Mouse (Mus musculus): ENCODE data around the gene Csnk2a1. TPM values are rescaled to one million over a fixed set of nuclear protein-coding genes. Genes with fewer than 3 reads are reported as not detected.

The Csnk2a1 gene
- total and polyA plus RNA-seq, 2 experiments: 20.7 to 99.9 TPM

- TF ChIP-seq CTCF (IDR thresholded peaks at IDR 0.05; ENCODE audit: low read depth, low read length) (no peak), POLR2A (IDR thresholded peaks at IDR 0.05; ENCODE audit: extremely low read depth, insufficient read depth, low read length) (no peak)
- no peak overlapping the region for H3K27ac ChIP-seq (replicated peaks; ENCODE audit: insufficient read depth, low read depth, low read length)
- no peaks in the 10 kb centered on the region for H3K27me3 ChIP-seq (ENCODE audit: control insufficient read depth, insufficient read depth, low read length)
- H3K4me1 ChIP-seq (ENCODE audit: control insufficient read depth, insufficient read depth, low read length): peaks cover 2% of the 10 kb centered on the region; the same call in 1 of the 2 replicates
- no peak overlapping the region for H3K9ac ChIP-seq (ENCODE audit: low read depth, low read length)
- H3K79me2 ChIP-seq (ENCODE audit: control insufficient read depth, insufficient read depth, low read length): no peaks in the 10 kb centered on the region
- no peak overlapping the region for H3K4me3 ChIP-seq (ENCODE audit: insufficient read depth, low read depth, low read length)
- WGBS: 24% methylated on average over 1 of the region's 1 CpGs
- H3K36me3 ChIP-seq (ENCODE audit: control insufficient read depth, insufficient read depth, low read length): no peaks in the 10 kb centered on the region
- DNase-seq (ENCODE audit: extremely low read depth, low read depth, low spot score): peak; percentile 55
Measured at GRCm38 (mm10) chr2:152216975-152217374, 9.7 kb upstream of the Csnk2a1 start.

GRCm38 (mm10) chr2:152223521-152224300 is 2.9 kb upstream of the Csnk2a1 start:
- no peak overlapping the region for H3K27ac ChIP-seq (replicated peaks; ENCODE audit: insufficient read depth, low read depth, low read length)
- no peaks in the 10 kb centered on the region for H3K27me3 ChIP-seq (ENCODE audit: control insufficient read depth, insufficient read depth, low read length)
- no peaks in the 10 kb centered on the region for H3K36me3 ChIP-seq (ENCODE audit: control insufficient read depth, insufficient read depth, low read length)
- peaks cover 9% of the 10 kb centered on the region; the same call in 1 of the 2 replicates for H3K79me2 ChIP-seq (ENCODE audit: control insufficient read depth, insufficient read depth, low read length)
- H3K9ac ChIP-seq (ENCODE audit: low read depth, low read length): no peak overlapping the region
- 83% methylated on average over 8 of the region's 8 CpGs for WGBS
- peaks cover 8% of the 10 kb centered on the region for H3K4me1 ChIP-seq (ENCODE audit: control insufficient read depth, insufficient read depth, low read length)
- H3K4me3 ChIP-seq (ENCODE audit: insufficient read depth, low read depth, low read length): no peak overlapping the region
- no peak for TF ChIP-seq CTCF (IDR thresholded peaks at IDR 0.05; ENCODE audit: low read depth, low read length)
- no peak for TF ChIP-seq POLR2A (IDR thresholded peaks at IDR 0.05; ENCODE audit: extremely low read depth, insufficient read depth, low read length)
- no peak for DNase-seq (ENCODE audit: extremely low read depth, low read depth, low spot score)

GRCm38 (mm10) chr2:152225536-152225935 is 1.1 kb upstream of the Csnk2a1 start:
- H3K4me3 ChIP-seq (ENCODE audit: insufficient read depth, low read depth, low read length): no peak overlapping the region
- 88% methylated on average over 7 of the region's 7 CpGs for WGBS

GRCm38 (mm10) chr2:152227051-152227481 is 427 bp downstream of the Csnk2a1 start:
- Histone ChIP-seq H3K4me3 (ENCODE audit: insufficient read depth, low read depth, low read length) (peak overlapping the region; percentile 86), H3K79me2 (ENCODE audit: control insufficient read depth, insufficient read depth, low read length) (peaks cover 21% of the 10 kb centered on the region; the same call in 1 of the 2 replicates), H3K9ac (ENCODE audit: low read depth, low read length) (peak overlapping the region; percentile 93), H3K4me1 (ENCODE audit: control insufficient read depth, insufficient read depth, low read length) (peaks cover 11% of the 10 kb centered on the region), H3K27me3 (ENCODE audit: control insufficient read depth, insufficient read depth, low read length) (no peaks in the 10 kb centered on the region), H3K27ac (replicated peaks; ENCODE audit: insufficient read depth, low read depth, low read length) (peak overlapping the region; percentile 88), H3K36me3 (ENCODE audit: control insufficient read depth, insufficient read depth, low read length) (peaks cover 2% of the 10 kb centered on the region; the same call in 1 of the 2 replicates)
- TF ChIP-seq POLR2A (IDR thresholded peaks at IDR 0.05; ENCODE audit: extremely low read depth, insufficient read depth, low read length) (no peak), CTCF (IDR thresholded peaks at IDR 0.05; ENCODE audit: low read depth, low read length) (no peak)
- WGBS: under 1% methylated on average over 38 of the region's 38 CpGs
- DNase-seq (ENCODE audit: extremely low read depth, low read depth, low spot score): peak; percentile 51

More at GRCm38 (mm10) chr2:152225536-152225935, 1.1 kb upstream of the Csnk2a1 start:
- DNase-seq (ENCODE audit: extremely low read depth, low read depth, low spot score): no peak
- TF ChIP-seq POLR2A (IDR thresholded peaks at IDR 0.05; ENCODE audit: extremely low read depth, insufficient read depth, low read length): no peak
- H3K27me3 ChIP-seq (ENCODE audit: control insufficient read depth, insufficient read depth, low read length): no peaks in the 10 kb centered on the region
- peaks cover 2% of the 10 kb centered on the region; the same call in 1 of the 2 replicates for H3K36me3 ChIP-seq (ENCODE audit: control insufficient read depth, insufficient read depth, low read length)
- H3K9ac ChIP-seq (ENCODE audit: low read depth, low read length): no peak overlapping the region
- peaks cover 13% of the 10 kb centered on the region; the same call in 1 of the 2 replicates for H3K79me2 ChIP-seq (ENCODE audit: control insufficient read depth, insufficient read depth, low read length)
- no peak overlapping the region for H3K27ac ChIP-seq (replicated peaks; ENCODE audit: insufficient read depth, low read depth, low read length)
- H3K4me1 ChIP-seq (ENCODE audit: control insufficient read depth, insufficient read depth, low read length): peaks cover 10% of the 10 kb centered on the region

- H3K79me2 ChIP-seq (ENCODE audit: control insufficient read depth, insufficient read depth, low read length): peaks cover 41% of the 10 kb centered on the region
- no peaks in the 10 kb centered on the region for H3K27me3 ChIP-seq (ENCODE audit: control insufficient read depth, insufficient read depth, low read length)
- peaks cover 13% of the 10 kb centered on the region for H3K4me1 ChIP-seq (ENCODE audit: control insufficient read depth, insufficient read depth, low read length)
- H3K9ac ChIP-seq (ENCODE audit: low read depth, low read length): no peak overlapping the region
- H3K27ac ChIP-seq (replicated peaks; ENCODE audit: insufficient read depth, low read depth, low read length): no peak overlapping the region
- no peak overlapping the region for H3K4me3 ChIP-seq (ENCODE audit: insufficient read depth, low read depth, low read length)
- DNase-seq (ENCODE audit: extremely low read depth, low read depth, low spot score): no peak
- no peak for TF ChIP-seq POLR2A (IDR thresholded peaks at IDR 0.05; ENCODE audit: extremely low read depth, insufficient read depth, low read length)
- no peak for TF ChIP-seq CTCF (IDR thresholded peaks at IDR 0.05; ENCODE audit: low read depth, low read length)
- peaks cover 8% of the 10 kb centered on the region; the same call in 1 of the 2 replicates for H3K36me3 ChIP-seq (ENCODE audit: control insufficient read depth, insufficient read depth, low read length)
Measured at GRCm38 (mm10) chr2:152230046-152230445, 3.4 kb downstream of the Csnk2a1 start.

GRCm38 (mm10) chr2:152237926-152238325 is 11.3 kb downstream of the Csnk2a1 start:
- no peaks in the 10 kb centered on the region for H3K27me3 ChIP-seq (ENCODE audit: control insufficient read depth, insufficient read depth, low read length)
- H3K4me1 ChIP-seq (ENCODE audit: control insufficient read depth, insufficient read depth, low read length): peaks cover 6% of the 10 kb centered on the region
- 35% methylated on average over 1 of the region's 1 CpGs for WGBS
- H3K4me3 ChIP-seq (ENCODE audit: insufficient read depth, low read depth, low read length): no peak overlapping the region
- H3K9ac ChIP-seq (ENCODE audit: low read depth, low read length): no peak overlapping the region
- no peak overlapping the region; the same call in 1 of the 2 replicates for H3K27ac ChIP-seq (replicated peaks; ENCODE audit: insufficient read depth, low read depth, low read length)
- peak; percentile 84 for DNase-seq (ENCODE audit: extremely low read depth, low read depth, low spot score)
- peaks cover 17% of the 10 kb centered on the region for H3K36me3 ChIP-seq (ENCODE audit: control insufficient read depth, insufficient read depth, low read length)
- TF ChIP-seq CTCF (IDR thresholded peaks at IDR 0.05; ENCODE audit: low read depth, low read length): no peak
- no peak for TF ChIP-seq POLR2A (IDR thresholded peaks at IDR 0.05; ENCODE audit: extremely low read depth, insufficient read depth, low read length)
- peaks cover 56% of the 10 kb centered on the region for H3K79me2 ChIP-seq (ENCODE audit: control insufficient read depth, insufficient read depth, low read length)
